Mouse (Mus musculus) induced T-regulatory cell, adult 2 months (primary cell): ENCODE measurements at regions not wholly inside any gene's neighbourhood (a gene's known extent, or its start where the extent isn't known, plus 50 kb on each side); places are given as distances from the start of the nearest gene placed in this dataset.

Experiments
- DNase-seq: peaks from one replicate; pipeline ENCODE4 v3.0.0-alpha.2; 2012; ENCODE audit warnings: low read depth

DNA sequence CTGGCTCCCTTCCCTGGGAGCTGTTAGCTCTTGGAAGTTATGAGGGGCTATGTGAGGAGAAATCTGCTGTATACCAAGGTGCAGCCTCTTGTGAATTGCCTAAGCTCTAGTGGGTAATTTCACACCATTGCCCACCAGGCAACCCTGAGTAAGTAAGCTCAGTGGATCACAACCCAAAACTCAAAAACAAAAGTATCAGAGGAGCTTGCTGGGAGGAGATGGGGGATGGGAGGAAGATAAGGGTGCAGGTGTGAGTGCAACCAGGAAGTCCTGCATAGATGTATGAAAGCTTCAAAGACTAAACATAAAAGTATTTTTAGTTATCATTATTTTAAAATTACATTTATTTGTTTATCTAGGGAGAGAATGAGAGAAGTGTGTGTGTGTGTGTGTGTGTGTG lies 50.8 kb upstream of the Ddx18 start:
- no peak for DNase-seq
